Mouse (Mus musculus): ENCODE data around the gene Gm2832. TPM values are rescaled to one million over a fixed set of nuclear protein-coding genes. Genes with fewer than 3 reads are reported as not detected.
A peak's percentile ranks its signal among the peaks of the same experiment; 100 is the strongest.
"Not testable (repeated sequence)": the region's sequence is repeated elsewhere in the genome, so short reads cannot be mapped to it uniquely, and the experiment has no call there.

The Gm2832 gene
- polyA plus RNA-seq (2014; fragmentation: Nextera tagmentation; extraction: Ambion mirVana): 0.14 and 0.24 TPM in 2 replicates

DNA sequence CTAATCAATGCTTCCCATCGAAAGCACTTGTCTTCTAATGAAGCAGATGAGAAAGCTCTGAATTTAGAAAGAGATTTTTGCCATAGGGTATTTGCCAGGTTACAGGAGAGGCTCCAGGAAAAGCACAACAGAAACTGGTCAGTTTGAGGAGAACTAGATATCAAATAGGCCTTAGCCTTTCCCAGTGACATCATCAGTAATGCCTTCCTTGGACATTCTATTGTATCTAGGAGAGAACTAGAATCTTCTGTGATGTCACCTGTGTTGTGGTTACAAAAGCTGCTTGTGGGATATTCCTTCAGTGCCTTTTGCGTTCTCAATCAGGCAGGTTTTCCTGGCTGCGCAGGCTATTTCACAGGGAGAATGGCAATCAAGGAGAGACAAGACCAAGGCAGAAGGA is at the start of gene Gm2832:
Gene Gm2832, plus strand, starts transcription at position 301 of the 400 bp plus-strand sequence.
- H3K9ac ChIP-seq (replicated peaks; ENCODE audit: low read depth, low read length): not testable (repeated sequence)

DNA sequence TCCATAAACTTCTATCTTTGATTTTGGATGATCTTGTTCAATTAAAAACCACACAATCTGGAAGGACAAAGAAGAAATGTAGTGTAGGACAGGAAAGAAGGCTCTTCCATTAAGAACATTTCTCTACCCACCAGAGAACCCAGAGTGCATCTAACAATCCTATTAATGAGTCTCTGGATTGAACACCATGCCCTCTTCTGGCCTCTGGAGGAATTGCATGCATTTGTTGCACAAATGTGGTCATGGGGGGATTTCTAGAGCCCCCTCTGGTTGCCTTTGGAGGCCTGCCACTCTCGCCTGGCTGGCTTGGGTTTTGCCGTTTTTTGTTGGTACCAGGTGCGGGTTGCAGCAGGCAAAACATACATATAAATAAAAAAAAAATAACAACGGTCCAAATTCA is 15.3 kb upstream of the Gm2832 start:
- not testable (repeated sequence) for H3K36me3 ChIP-seq (ENCODE audit: control insufficient read depth, insufficient read depth, low read length); H3K4me1 ChIP-seq (ENCODE audit: control insufficient read depth, insufficient read depth, low read length); H3K27ac ChIP-seq (ENCODE audit: low read length); ATAC-seq (ENCODE audit: insufficient number of reproducible peaks, insufficient read depth, low FRiP score, low read depth); H3K27me3 ChIP-seq (ENCODE audit: control insufficient read depth, insufficient read depth, low read length); H3K4me3 ChIP-seq (ENCODE audit: low read depth, low read length); H3K9ac ChIP-seq (replicated peaks; ENCODE audit: low read depth, low read length); H3K4me2 ChIP-seq (replicated peaks; ENCODE audit: low read depth, low read length); H3K9me3 ChIP-seq (ENCODE audit: control insufficient read depth, low read depth, low read length)
- WGBS: 40% methylated on average over 4 of the region's 4 CpGs

More for the DNA sequence above, at the start of gene Gm2832:
- 94% methylated on average over 2 of the region's 3 CpGs for WGBS
- not testable (repeated sequence) for H3K4me1 ChIP-seq (ENCODE audit: control insufficient read depth, insufficient read depth, low read length); H3K9me3 ChIP-seq (ENCODE audit: control insufficient read depth, low read depth, low read length); H3K27me3 ChIP-seq (ENCODE audit: control insufficient read depth, insufficient read depth, low read length); H3K4me2 ChIP-seq (replicated peaks; ENCODE audit: low read depth, low read length); H3K4me3 ChIP-seq (ENCODE audit: low read depth, low read length); H3K27ac ChIP-seq (ENCODE audit: low read length); ATAC-seq (ENCODE audit: insufficient number of reproducible peaks, insufficient read depth, low FRiP score, low read depth); H3K36me3 ChIP-seq (ENCODE audit: control insufficient read depth, insufficient read depth, low read length)

DNA sequence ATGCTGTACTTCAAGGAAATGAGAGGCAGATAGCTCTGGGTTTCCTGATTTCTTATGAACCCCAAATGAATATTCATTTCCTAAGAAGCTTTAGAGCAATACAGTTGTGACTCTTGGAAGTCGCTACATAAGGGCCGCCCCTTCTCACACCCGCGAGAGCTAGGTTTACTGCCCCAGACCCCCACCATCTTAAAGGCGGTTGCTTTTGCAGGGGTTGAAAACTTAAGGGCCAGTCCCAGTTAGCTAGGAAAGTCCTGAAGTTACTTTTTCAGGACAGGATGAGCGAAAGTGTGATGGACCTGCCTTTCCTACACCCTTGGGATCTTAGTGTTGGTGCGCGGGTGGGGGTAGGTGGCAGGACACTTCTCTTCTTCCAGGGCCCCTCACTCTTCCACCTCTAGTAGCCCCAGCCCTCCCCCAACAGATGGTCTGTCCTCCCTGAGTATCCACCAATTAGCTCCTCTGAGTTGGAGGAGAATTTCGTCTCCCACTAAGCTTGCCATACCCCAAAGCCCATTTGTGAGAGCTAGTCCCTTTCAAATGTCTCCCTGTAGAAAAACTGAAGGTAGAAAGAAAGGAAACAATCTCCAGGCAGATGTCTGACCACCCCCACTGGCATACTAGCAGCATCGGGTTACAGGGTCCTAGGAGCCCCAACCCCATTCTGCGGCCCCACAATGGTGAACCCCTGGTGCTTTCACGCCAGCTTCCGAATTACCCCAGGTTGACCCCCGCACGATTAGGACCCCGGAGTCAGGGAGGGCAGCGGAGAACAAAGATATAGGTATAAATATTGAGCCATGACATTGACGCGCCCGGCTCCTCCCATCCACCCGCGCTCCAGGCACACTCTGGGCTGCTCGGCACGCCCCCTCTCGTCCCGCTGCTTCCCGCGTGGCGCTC is 14.5 kb upstream of the Gm2832 start:
- WGBS: 5% methylated on average over 25 of the region's 29 CpGs
- H3K27me3 ChIP-seq (ENCODE audit: control insufficient read depth, insufficient read depth, low read length); H3K27ac ChIP-seq (ENCODE audit: low read length); H3K4me1 ChIP-seq (ENCODE audit: control insufficient read depth, insufficient read depth, low read length); H3K36me3 ChIP-seq (ENCODE audit: control insufficient read depth, insufficient read depth, low read length); H3K4me2 ChIP-seq (replicated peaks; ENCODE audit: low read depth, low read length); H3K4me3 ChIP-seq (ENCODE audit: low read depth, low read length); H3K9me3 ChIP-seq (ENCODE audit: control insufficient read depth, low read depth, low read length); H3K9ac ChIP-seq (replicated peaks; ENCODE audit: low read depth, low read length): not testable (repeated sequence)
- peak; percentile 67; the same call in 1 of the 2 replicates for ATAC-seq (ENCODE audit: insufficient number of reproducible peaks, insufficient read depth, low FRiP score, low read depth)

DNA sequence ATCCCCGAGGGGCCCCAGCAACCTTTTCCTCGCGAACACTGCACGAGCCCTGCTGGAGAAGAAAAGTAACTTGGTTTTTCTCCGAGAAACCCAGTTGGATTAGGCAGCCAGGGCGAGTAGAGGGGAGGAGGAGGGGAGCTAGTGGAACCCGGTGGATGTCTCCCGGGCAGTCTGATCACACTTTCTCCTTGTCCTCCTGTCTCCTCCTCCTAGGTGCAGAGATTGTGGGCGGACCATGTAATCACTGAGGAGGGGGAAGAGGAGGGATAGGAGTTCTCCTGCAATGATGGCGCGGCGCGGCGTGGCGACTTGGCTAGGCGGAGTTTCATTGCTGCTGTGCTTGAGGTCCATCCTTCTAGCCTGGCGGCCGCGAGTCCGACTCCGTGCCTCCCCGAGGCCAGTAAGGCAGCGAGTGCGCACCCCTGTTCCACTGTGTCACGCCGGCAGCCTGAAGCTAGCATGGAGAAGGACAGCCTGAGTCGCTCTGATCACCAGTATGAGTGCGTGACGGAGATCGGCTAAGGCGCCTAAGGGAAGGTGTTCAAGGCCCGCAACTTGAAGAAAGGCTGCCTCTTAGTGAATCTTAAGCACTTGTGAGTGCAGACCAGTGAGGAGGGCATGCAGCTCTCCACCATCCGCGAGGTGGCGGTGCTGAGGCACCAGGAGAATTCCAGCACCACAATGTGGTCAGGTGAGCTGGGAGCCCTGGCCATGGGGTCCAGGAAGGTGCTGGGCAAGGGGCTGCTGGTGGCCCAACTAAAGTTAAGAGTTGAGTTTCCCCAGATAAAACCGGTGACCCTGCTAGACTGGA is 13.6 kb upstream of the Gm2832 start:
- under 1% methylated on average over 23 of the region's 36 CpGs for WGBS
- peak overlapping the region; percentile 29; the same call in 1 of the 2 replicates for H3K4me2 ChIP-seq (replicated peaks; ENCODE audit: low read depth, low read length)
- not testable (repeated sequence) for H3K27me3 ChIP-seq (ENCODE audit: control insufficient read depth, insufficient read depth, low read length); H3K27ac ChIP-seq (ENCODE audit: low read length); H3K4me3 ChIP-seq (ENCODE audit: low read depth, low read length); H3K9ac ChIP-seq (replicated peaks; ENCODE audit: low read depth, low read length); H3K36me3 ChIP-seq (ENCODE audit: control insufficient read depth, insufficient read depth, low read length); H3K4me1 ChIP-seq (ENCODE audit: control insufficient read depth, insufficient read depth, low read length); H3K9me3 ChIP-seq (ENCODE audit: control insufficient read depth, low read depth, low read length)
- ATAC-seq (ENCODE audit: insufficient number of reproducible peaks, insufficient read depth, low FRiP score, low read depth): peak; percentile 78; the same call in 1 of the 2 replicates

DNA sequence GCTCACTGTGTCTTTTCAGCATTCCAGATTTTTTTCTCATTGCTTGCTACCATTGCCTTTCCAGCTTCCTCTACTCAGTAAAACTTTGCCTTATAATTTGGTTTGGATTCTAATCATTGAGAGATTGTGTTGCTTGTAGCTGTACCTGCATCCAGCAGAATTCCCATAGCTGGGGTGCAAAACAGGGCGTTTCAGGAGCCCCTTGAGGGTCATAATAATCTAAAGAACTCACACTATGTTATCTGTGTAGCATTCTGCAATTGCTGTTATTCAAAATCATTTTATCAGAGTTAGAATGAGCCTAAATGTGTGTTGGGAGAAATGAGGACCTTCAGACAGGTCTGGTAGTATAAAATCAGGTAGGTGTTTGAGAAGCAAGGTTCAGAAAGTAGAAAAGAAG is 7.4 kb downstream of the Gm2832 start:
- not testable (repeated sequence) for H3K27me3 ChIP-seq (ENCODE audit: control insufficient read depth, insufficient read depth, low read length); H3K4me1 ChIP-seq (ENCODE audit: control insufficient read depth, insufficient read depth, low read length); H3K9me3 ChIP-seq (ENCODE audit: control insufficient read depth, low read depth, low read length); ATAC-seq (ENCODE audit: insufficient number of reproducible peaks, insufficient read depth, low FRiP score, low read depth); H3K9ac ChIP-seq (replicated peaks; ENCODE audit: low read depth, low read length); H3K4me3 ChIP-seq (ENCODE audit: low read depth, low read length); H3K4me2 ChIP-seq (replicated peaks; ENCODE audit: low read depth, low read length); H3K36me3 ChIP-seq (ENCODE audit: control insufficient read depth, insufficient read depth, low read length); H3K27ac ChIP-seq (ENCODE audit: low read length)
- 30% methylated on average over 1 of the region's 1 CpGs for WGBS

Other genes with a start within 250 kb of the Gm2832 start
- not detected in 2 replicates for gene Dydc2, start 209.6 kb upstream of the Gm2832 start, polyA plus RNA-seq (2014; fragmentation: Nextera tagmentation; extraction: Ambion mirVana)
- gene Dydc1, start 205.9 kb upstream of the Gm2832 start, polyA plus RNA-seq (2014; fragmentation: Nextera tagmentation; extraction: Ambion mirVana): not detected in 2 replicates
- 1.2 TPM in 1 of 2 replicates, not detected in the other for gene Mat1a, start 173.8 kb upstream of the Gm2832 start, polyA plus RNA-seq (2014; fragmentation: Nextera tagmentation; extraction: Ambion mirVana)
- not detected in 2 replicates for gene Sftpa1, start 147.0 kb upstream of the Gm2832 start, polyA plus RNA-seq (2014; fragmentation: Nextera tagmentation; extraction: Ambion mirVana)
- gene Mbl1, start 127.3 kb upstream of the Gm2832 start, polyA plus RNA-seq (2014; fragmentation: Nextera tagmentation; extraction: Ambion mirVana): not detected in 2 replicates
- 0.27 TPM in 1 of 2 replicates, not detected in the other for gene Sftpd, start 93.7 kb upstream of the Gm2832 start, polyA plus RNA-seq (2014; fragmentation: Nextera tagmentation; extraction: Ambion mirVana)
- not detected in 2 replicates for gene Gm5798, start 69.8 kb downstream of the Gm2832 start, polyA plus RNA-seq (2014; fragmentation: Nextera tagmentation; extraction: Ambion mirVana)
- gene Gm7945, start 107.6 kb downstream of the Gm2832 start, polyA plus RNA-seq (2014; fragmentation: Nextera tagmentation; extraction: Ambion mirVana): not detected in 2 replicates
- gene Gm6482, start 129.5 kb downstream of the Gm2832 start, polyA plus RNA-seq (2014; fragmentation: Nextera tagmentation; extraction: Ambion mirVana): not detected in 2 replicates
- not detected in 2 replicates for gene Gm7954, start 174.7 kb downstream of the Gm2832 start, polyA plus RNA-seq (2014; fragmentation: Nextera tagmentation; extraction: Ambion mirVana)
- gene Gm3486, start 210.7 kb downstream of the Gm2832 start, polyA plus RNA-seq (2014; fragmentation: Nextera tagmentation; extraction: Ambion mirVana): not detected in 2 replicates